Mouse (Mus musculus) left cerebral cortex, postnatal 4 days (tissue): Measurements from ENCODE around the gene Spindoc. TPM values are rescaled to one million over a fixed set of nuclear protein-coding genes. Genes with fewer than 3 reads are reported as not detected.

Experiments
- microRNA-seq: library from miRNA; unstranded; fragments of <30 nt; microRNA quantifications from one replicate; pipeline ENCODE4 v1.2.0, GENCODE M21; 2022
- total RNA-seq, 2 experiments: library from RNA; stranded (reverse); gene quantifications; 2 replicates each; pipeline ENCODE4 v1.2.3; 2021

The Spindoc gene
- total RNA-seq, 2 experiments from 2014 or later: 38.9 to 43.9 TPM

Small RNA genes lying within 50 kb of the gene (microRNA-seq; reads per million reads assigned to microRNA genes)
- gene Mir6991: 2.4 reads per million

Other genes with a start within 250 kb of the Spindoc start
- 100 to 1,000 TPM; 181 TPM for gene Otub1, start 176.7 kb downstream of the Spindoc start, total RNA-seq
- 100 to 1,000 TPM; 469 to 499 TPM for gene Cox8a, start 165.4 kb downstream of the Spindoc start, total RNA-seq
- gene Naa40, start 141.8 kb downstream of the Spindoc start, total RNA-seq: 10 to 100 TPM; 45.6 to 49.9 TPM
- 10 to 100 TPM; 29.7 to 30.4 TPM for gene Rcor2, start 115.7 kb downstream of the Spindoc start, total RNA-seq
- gene Mark2, start 41.1 kb downstream of the Spindoc start, total RNA-seq: 100 to 1,000 TPM in 1 of 2 experiments, 10 to 100 TPM in 1; 91.2 to 108 TPM
- 100 to 1,000 TPM; 145 to 166 TPM for gene 2700081O15Rik, start 34.6 kb upstream of the Spindoc start, total RNA-seq
- gene Rtn3, start 100.3 kb upstream of the Spindoc start, total RNA-seq: 100 to 1,000 TPM; 589 to 625 TPM
- gene Atl3, start 111.0 kb upstream of the Spindoc start, total RNA-seq: 10 to 100 TPM; 23.6 to 24.6 TPM
- gene Pla2g16, start 174.5 kb upstream of the Spindoc start, total RNA-seq: 1 to 10 TPM; 5.5 to 5.6 TPM
- gene Lgals12, start 224.2 kb upstream of the Spindoc start, total RNA-seq: under 1 TPM; 0.38 to 0.64 TPM
- not detected for gene Hrasls5, start 229.5 kb upstream of the Spindoc start, total RNA-seq